In the genomic region with DNA sequence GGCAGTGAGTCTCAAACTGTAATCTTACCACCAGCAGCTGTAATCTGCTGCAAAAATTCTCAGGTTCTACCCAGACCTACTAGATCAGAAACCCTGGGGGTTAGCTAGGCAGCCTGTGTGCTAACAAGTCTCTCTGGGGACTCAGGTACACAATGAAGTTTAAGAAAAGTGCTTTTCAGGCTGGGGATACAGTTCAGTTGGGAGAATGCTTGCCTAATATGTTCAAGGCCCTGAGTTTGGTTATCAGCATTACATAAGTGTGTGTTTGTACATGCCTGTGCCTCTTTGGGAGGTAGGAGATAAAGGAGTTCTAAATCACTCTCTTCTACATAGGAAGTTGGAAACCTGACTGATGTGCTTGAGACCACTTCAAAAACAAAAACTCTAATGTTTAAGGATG, we compare ENCODE assay signal across 26 mouse cellular contexts.
"Had no signal": no experiment of that assay in that cellular context is flagged by ENCODE, and none has a peak within 500 bp of the region (broad histone marks: within the 10 kb centered on the region; RNA-seq: fewer than 3 reads in every experiment).

No protein-coding gene starts in this region.

- H3K9me3 ChIP-seq: heart, embryonic 12.5 days; hindbrain, embryonic 10.5 days; hindbrain, embryonic 12.5 days; intestine, embryonic 15.5 days; limb, embryonic 10.5 days; limb, embryonic 12.5 days; liver, embryonic 12.5 days had no signal

- H3K27me3 ChIP-seq: heart, embryonic 12.5 days; hindbrain, embryonic 12.5 days; intestine, embryonic 15.5 days; limb, embryonic 12.5 days; liver, embryonic 12.5 days had no signal

- DNase-seq: gastrocnemius, adult 2 months; gastrocnemius, postnatal 10 days; gastrocnemius, postnatal 25 days; heart, adult 2 months; heart, postnatal 10 days; heart, postnatal 4 days; kidney, adult 18-20 months; kidney, adult 8-10 months; kidney, postnatal 10 days; kidney, postnatal 25 days; kidney, postnatal 4 days; liver had no signal

- ATAC-seq: hindbrain, embryonic 16.5 days; inflammation-experienced regulatory T-cells, adult 6 months; intestine, embryonic 15.5 days; intestine, postnatal 0 days; liver, embryonic 12.5 days had no signal

- H3K9ac ChIP-seq: heart, embryonic 12.5 days; hindbrain, embryonic 12.5 days; hindbrain, embryonic 14.5 days; intestine, embryonic 15.5 days; limb, embryonic 12.5 days; liver, embryonic 12.5 days; liver, embryonic 14.5 days had no signal

- H3K4me2 ChIP-seq: heart, embryonic 12.5 days; hindbrain, embryonic 12.5 days; hindbrain, embryonic 14.5 days; intestine, embryonic 15.5 days; limb, embryonic 12.5 days; liver, embryonic 12.5 days had no signal

- H3K27ac ChIP-seq: gastrocnemius, adult 2 months; heart, adult 2 months; hindbrain, embryonic 10.5 days; hindbrain, embryonic 12.5 days; hindbrain, embryonic 14.5 days; intestine, embryonic 15.5 days; layer of hippocampus, adult 2 months; left cerebral cortex, adult 2 months; limb, embryonic 10.5 days; limb, embryonic 12.5 days; liver, embryonic 12.5 days; liver, embryonic 14.5 days had no signal

- H3K4me1 ChIP-seq: hindbrain, embryonic 10.5 days; hindbrain, embryonic 12.5 days; intestine, embryonic 15.5 days; limb, embryonic 10.5 days; limb, embryonic 12.5 days; liver, embryonic 12.5 days had no signal

- H3K4me3 ChIP-seq: gastrocnemius, adult 2 months; heart, adult 2 months; heart, embryonic 12.5 days; hindbrain, embryonic 10.5 days; hindbrain, embryonic 12.5 days; intestine, embryonic 15.5 days; layer of hippocampus, adult 2 months; left cerebral cortex, adult 2 months; limb, embryonic 10.5 days; limb, embryonic 12.5 days; liver, embryonic 12.5 days had no signal
